Mouse (Mus musculus) cerebellum, adult 2 months (tissue): ENCODE data around the gene Gm39566.

Experiments
- CTCF ChIP-seq: fragments of 200-500 bp; IDR thresholded peaks from 2 replicates; pipeline ENCODE4 v1.5.1; 2011; ENCODE audit warnings: low read depth, mild to moderate bottlenecking, control low read depth, low read length, moderate library complexity, borderline replicate concordance; ENCODE audit not compliant: insufficient read depth
- POLR2A ChIP-seq: fragments of 200-500 bp; IDR thresholded peaks from 2 replicates; pipeline ENCODE4 v1.6.1; 2011; ENCODE audit warnings: low read length, control low read depth, borderline replicate concordance; ENCODE audit not compliant: insufficient read depth

GRCm38 (mm10) chr11:69816520-69816919 is 1.4 kb upstream of the Gm39566 start:
- TF ChIP-seq POLR2A: no peak
- no peak for TF ChIP-seq CTCF
